Mouse (Mus musculus): ENCODE results near the gene Fto.

GRCm38 (mm10) chr8:91365804-91366203 is 52.5 kb downstream of the Fto start:
- no peak for TF ChIP-seq CTCF (IDR thresholded peaks at IDR 0.05; ENCODE audit: low read depth)
- no peak for TF ChIP-seq EP300 (IDR thresholded peaks at IDR 0.05; ENCODE audit: low read depth)

Data from liver, embryonic 14.5 days (tissue).